9 mouse cellular contexts compared by ENCODE assay signal in genomic region chr9:24974021-24974741, GRCm38 (mm10).
DNase-seq lines count a peak whose midpoint lies in the region; ATAC-seq and TF ChIP-seq lines count a peak whose summit lies in the region.
"Had no signal": no experiment of that assay in that cellular context is flagged by ENCODE, and none has a peak within 500 bp of the region (broad histone marks: within the 10 kb centered on the region; RNA-seq: fewer than 3 reads in every experiment).

No protein-coding gene starts in this region.

- TF ChIP-seq POLR2A in limb, embryonic 14.5 days (IDR thresholded peaks at IDR 0.05; ENCODE audit: borderline replicate concordance, extremely low read depth, insufficient read depth, insufficient read length), result no peak
- no peak for TF ChIP-seq POLR2A in thymus, adult 2 months (IDR thresholded peaks at IDR 0.05; ENCODE audit: control insufficient read depth, extremely low read depth, insufficient read depth, low read length, poor library complexity)

- no peaks in the 10 kb centered on the region for H3K36me3 ChIP-seq in forebrain, embryonic 13.5 days (ENCODE audit: poor library complexity, severe bottlenecking)
- H3K36me3 ChIP-seq in hindbrain, embryonic 12.5 days, result no peaks in the 10 kb centered on the region
- no peaks in the 10 kb centered on the region for H3K36me3 ChIP-seq in limb, embryonic 14.5 days (ENCODE audit: control insufficient read depth, insufficient read depth, low read length)
- H3K36me3 ChIP-seq in neural tube, embryonic 14.5 days (ENCODE audit: control insufficient read depth, insufficient read depth, low read length), result no peaks in the 10 kb centered on the region
- no peaks in the 10 kb centered on the region for H3K36me3 ChIP-seq in thymus, adult 2 months (ENCODE audit: control insufficient read depth, insufficient read depth, low read length)

- peak; percentile 83 for ATAC-seq in forebrain, embryonic 13.5 days
- ATAC-seq in hindbrain, embryonic 12.5 days (ENCODE audit: low FRiP score), result peak; percentile 87
- ATAC-seq in limb, embryonic 14.5 days (ENCODE audit: low FRiP score, low read depth), result peak; percentile 75
- peak; percentile 77 for ATAC-seq in neural tube, embryonic 14.5 days (ENCODE audit: low read depth)

- H3K27me3 ChIP-seq in forebrain, embryonic 13.5 days, result no peaks in the 10 kb centered on the region; the same call in 1 of the 2 replicates
- H3K27me3 ChIP-seq in hindbrain, embryonic 12.5 days, result no peaks in the 10 kb centered on the region
- no peaks in the 10 kb centered on the region for H3K27me3 ChIP-seq in limb, embryonic 14.5 days (ENCODE audit: control insufficient read depth, insufficient read depth, low read length)
- no peaks in the 10 kb centered on the region for H3K27me3 ChIP-seq in neural tube, embryonic 14.5 days (ENCODE audit: control insufficient read depth, insufficient read depth, low read length)
- H3K27me3 ChIP-seq in thymus, adult 2 months (ENCODE audit: control insufficient read depth, insufficient read depth, low read length), result no peaks in the 10 kb centered on the region

- WGBS in forebrain, embryonic 13.5 days, result 1% methylated on average over 19 of the region's 19 CpGs
- WGBS in hindbrain, embryonic 12.5 days, result 9% methylated on average over 19 of the region's 19 CpGs
- 2% methylated on average over 19 of the region's 19 CpGs for WGBS in limb, embryonic 14.5 days
- WGBS in neural tube, embryonic 14.5 days, result 14% methylated on average over 19 of the region's 19 CpGs
- 53% methylated on average over 19 of the region's 19 CpGs for WGBS in thymus, adult 2 months

- H3K27ac ChIP-seq in forebrain, embryonic 13.5 days, result peak overlapping the region; percentile 61; the same call in 1 of the 2 replicates
- peak overlapping the region; percentile 40 for H3K27ac ChIP-seq in hindbrain, embryonic 12.5 days
- peak overlapping the region; percentile 19; the same call in 1 of the 2 replicates for H3K27ac ChIP-seq in limb, embryonic 14.5 days (replicated peaks; ENCODE audit: low read depth, low read length)
- H3K27ac ChIP-seq in neural tube, embryonic 14.5 days (ENCODE audit: low read depth, low read length), result 0 out of 2 replicates have a peak overlapping the region, but pooled peaks have one; percentile 29
- no peak overlapping the region for H3K27ac ChIP-seq in thymus, adult 2 months (ENCODE audit: control insufficient read depth, insufficient read depth, low read length)
- H3K27ac ChIP-seq: liver, embryonic 14.5 days had no signal

- no peak for TF ChIP-seq CTCF in thymus, adult 2 months (IDR thresholded peaks at IDR 0.05; ENCODE audit: borderline replicate concordance, control insufficient read depth, extremely low read depth, insufficient read depth, low read length, poor library complexity)

- peak; percentile 44 to 45 for DNase-seq in cerebellum, postnatal 10 days
- DNase-seq in cerebellum, adult 11 months, result no peak
- DNase-seq in limb, embryonic 14.5 days (ENCODE audit: low spot score), result peak; percentile 58
- no peak for DNase-seq in thymus, adult 2 months
- DNase-seq in gastrocnemius, postnatal 25 days, result no peak

- H3K9ac ChIP-seq in forebrain, embryonic 13.5 days, result peak overlapping the region; percentile 40
- no peak overlapping the region for H3K9ac ChIP-seq in hindbrain, embryonic 12.5 days
- H3K9ac ChIP-seq in limb, embryonic 14.5 days (ENCODE audit: low read depth, low read length, severe bottlenecking), result 0 out of 2 replicates have a peak overlapping the region, but pooled peaks have one; percentile 21
- H3K9ac ChIP-seq in neural tube, embryonic 14.5 days (replicated peaks; ENCODE audit: low read depth, low read length), result no peak overlapping the region
- H3K9ac ChIP-seq: liver, embryonic 14.5 days had no signal

- peak overlapping the region; percentile 61 for H3K4me2 ChIP-seq in forebrain, embryonic 13.5 days
- peak overlapping the region; percentile 48 for H3K4me2 ChIP-seq in hindbrain, embryonic 12.5 days (replicated peaks)
- H3K4me2 ChIP-seq in limb, embryonic 14.5 days (replicated peaks; ENCODE audit: low read depth, low read length, severe bottlenecking), result peak overlapping the region; percentile 37
- H3K4me2 ChIP-seq in neural tube, embryonic 14.5 days (ENCODE audit: low read depth, low read length), result peak overlapping the region; percentile 23; the same call in 1 of the 2 replicates

- peak overlapping the region; percentile 22 for H3K4me3 ChIP-seq in forebrain, embryonic 13.5 days
- peak overlapping the region; percentile 15 for H3K4me3 ChIP-seq in hindbrain, embryonic 12.5 days
- H3K4me3 ChIP-seq in limb, embryonic 14.5 days (replicated peaks; ENCODE audit: low read length), result no peak overlapping the region
- no peak overlapping the region for H3K4me3 ChIP-seq in neural tube, embryonic 14.5 days (ENCODE audit: low read depth, low read length)
- H3K4me3 ChIP-seq in thymus, adult 2 months (ENCODE audit: control insufficient read depth, insufficient read depth, low read length), result no peak overlapping the region

- no peaks in the 10 kb centered on the region for H3K9me3 ChIP-seq in forebrain, embryonic 13.5 days (replicated peaks)
- H3K9me3 ChIP-seq in hindbrain, embryonic 12.5 days (replicated peaks), result no peaks in the 10 kb centered on the region
- H3K9me3 ChIP-seq in limb, embryonic 14.5 days (ENCODE audit: control insufficient read depth, low read length), result no peaks in the 10 kb centered on the region
- H3K9me3 ChIP-seq in neural tube, embryonic 14.5 days (ENCODE audit: control insufficient read depth, low read length), result no peaks in the 10 kb centered on the region

- H3K4me1 ChIP-seq in forebrain, embryonic 13.5 days, result peaks cover 20% of the 10 kb centered on the region
- peaks cover 13% of the 10 kb centered on the region for H3K4me1 ChIP-seq in hindbrain, embryonic 12.5 days
- H3K4me1 ChIP-seq in limb, embryonic 14.5 days (ENCODE audit: control insufficient read depth, insufficient read depth, low read length), result peaks cover 12% of the 10 kb centered on the region
- H3K4me1 ChIP-seq in neural tube, embryonic 14.5 days (ENCODE audit: control insufficient read depth, insufficient read depth, low read length), result peaks cover 9% of the 10 kb centered on the region; the same call in 1 of the 2 replicates
- no peaks in the 10 kb centered on the region for H3K4me1 ChIP-seq in thymus, adult 2 months (replicated peaks; ENCODE audit: control insufficient read depth, insufficient read depth, low read length)

Comparison
In these comparisons a context has a peak if more than half of its experiments do, and no peak if none do; other contexts are left out.
1. DNase-seq: peak in cerebellum, postnatal 10 days (2 of 2) and limb, embryonic 14.5 days (single experiment); none in cerebellum, adult 11 months (single experiment), thymus, adult 2 months (single experiment) and gastrocnemius, postnatal 25 days (single experiment).
2. H3K4me3 ChIP-seq: peak in forebrain, embryonic 13.5 days (single experiment) and hindbrain, embryonic 12.5 days (single experiment); none in limb, embryonic 14.5 days (single experiment), neural tube, embryonic 14.5 days (single experiment) and thymus, adult 2 months (single experiment).
3. H3K9ac ChIP-seq: peak in forebrain, embryonic 13.5 days (single experiment) and limb, embryonic 14.5 days (single experiment); none in hindbrain, embryonic 12.5 days (single experiment) and neural tube, embryonic 14.5 days (single experiment).
4. Peak in every context shown above with its lines, with median percentiles within 50 percentile points of each other: ATAC-seq and H3K4me2 ChIP-seq.